Mouse (Mus musculus) liver, embryonic 13.5 days (tissue): Measurements from ENCODE around the gene Fam229a. TPM values are rescaled to one million over a fixed set of nuclear protein-coding genes. Genes with fewer than 3 reads are reported as not detected.

ENCODE experiments used
- polyA plus RNA-seq: library from polyadenylated mRNA; unstranded; fragments of >200 nt; fragmentation: Nextera tagmentation; extraction: Ambion mirVana; gene quantifications from 2 replicates; pipeline ENCODE4 v1.2.1, GENCODE M21; 2015

The Fam229a gene
- polyA plus RNA-seq, 1 experiment from 2014 or later, result 0.44 TPM

Other genes with a start within 250 kb of the Fam229a start
- gene C77080, start 229.8 kb upstream of the Fam229a start, polyA plus RNA-seq, result 0.47 and 0.59 TPM in 2 replicates
- 0.07 and 0.13 TPM in 2 replicates for gene Sync, start 203.6 kb upstream of the Fam229a start, polyA plus RNA-seq
- 290 and 339 TPM in 2 replicates for gene Rbbp4, start 155.8 kb upstream of the Fam229a start, polyA plus RNA-seq
- gene Zbtb8os, start 155.5 kb upstream of the Fam229a start, polyA plus RNA-seq, result 30.4 and 34.6 TPM in 2 replicates
- 2.4 and 2.7 TPM in 2 replicates for gene Zbtb8a, start 113.1 kb upstream of the Fam229a start, polyA plus RNA-seq
- 0.96 and 1.6 TPM in 2 replicates for gene Zbtb8b, start 50.3 kb upstream of the Fam229a start, polyA plus RNA-seq
- 48.7 and 49.9 TPM in 2 replicates for gene Bsdc1, start 29.6 kb upstream of the Fam229a start, polyA plus RNA-seq
- 0.07 TPM in 1 of 2 replicates, not detected in the other for gene Tssk3, start 168 bp upstream of the Fam229a start, polyA plus RNA-seq
- 82.7 and 85.9 TPM in 2 replicates for gene Marcksl1, start 22.4 kb downstream of the Fam229a start, polyA plus RNA-seq
- 121 and 128 TPM in 2 replicates for gene Hdac1, start 51.5 kb downstream of the Fam229a start, polyA plus RNA-seq
- gene Lck, start 82.5 kb downstream of the Fam229a start, polyA plus RNA-seq, result 3.5 and 3.8 TPM in 2 replicates
- 6.6 and 6.9 TPM in 2 replicates for gene Fam167b, start 87.4 kb downstream of the Fam229a start, polyA plus RNA-seq
- 211 and 222 TPM in 2 replicates for gene Eif3i, start 109.5 kb downstream of the Fam229a start, polyA plus RNA-seq
- gene Tmem234, start 109.5 kb downstream of the Fam229a start, polyA plus RNA-seq, result 142 and 153 TPM in 2 replicates
- 0.31 and 0.51 TPM in 2 replicates for gene Dcdc2b, start 123.1 kb downstream of the Fam229a start, polyA plus RNA-seq
- 11.0 TPM in 2 replicates for gene Iqcc, start 127.9 kb downstream of the Fam229a start, polyA plus RNA-seq
- gene Ccdc28b, start 132.8 kb downstream of the Fam229a start, polyA plus RNA-seq, result 13.9 and 14.8 TPM in 2 replicates
- 30.7 and 35.1 TPM in 2 replicates for gene Txlna, start 149.9 kb downstream of the Fam229a start, polyA plus RNA-seq
- 7.2 and 9.0 TPM in 2 replicates for gene Kpna6, start 181.6 kb downstream of the Fam229a start, polyA plus RNA-seq
- 4.0 and 4.4 TPM in 2 replicates for gene Tmem39b, start 205.6 kb downstream of the Fam229a start, polyA plus RNA-seq